Comparison of ENCODE assay signal across 9 mouse cellular contexts in the genomic region with DNA sequence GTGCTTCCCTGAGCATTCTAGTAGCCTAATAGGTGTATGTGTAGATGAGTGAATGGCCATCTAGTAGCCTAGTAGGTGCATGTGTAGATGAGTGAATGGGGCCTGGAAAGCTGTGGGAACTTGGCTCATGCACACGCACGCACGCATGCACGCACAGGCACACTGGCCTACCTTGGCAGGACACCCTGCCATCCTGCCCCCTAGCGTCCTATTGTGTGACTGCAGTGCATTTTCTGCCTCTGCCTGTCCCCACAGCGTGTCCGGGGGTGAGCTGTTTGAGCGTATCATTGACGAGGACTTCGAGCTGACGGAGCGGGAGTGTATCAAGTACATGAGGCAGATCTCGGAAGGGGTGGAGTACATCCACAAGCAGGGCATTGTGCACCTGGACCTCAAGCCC. TPM values are rescaled to one million over a fixed set of nuclear protein-coding genes. Genes with fewer than 3 reads are reported as not detected.
DNase-seq lines count a peak whose midpoint lies in the region; ATAC-seq and TF ChIP-seq lines count a peak whose summit lies in the region.
"Had no signal": no experiment of that assay in that cellular context is flagged by ENCODE, and none has a peak within 500 bp of the region (broad histone marks: within the 10 kb centered on the region; RNA-seq: fewer than 3 reads in every experiment).

No protein-coding gene starts in this region.

- ATAC-seq in forebrain, embryonic 11.5 days (replicated peaks; ENCODE audit: low FRiP score), result no peak
- no peak for ATAC-seq in forebrain, embryonic 16.5 days
- ATAC-seq in liver, embryonic 12.5 days, result no peak

- DNase-seq in forebrain, embryonic 11.5 days (ENCODE audit: low spot score), result peak; percentile 63
- DNase-seq in liver, adult 2 months (ENCODE audit: extremely low read depth, low read depth, low spot score), result no peak
- peak; percentile 11 to 15 for DNase-seq in B cell, adult 2 months
- DNase-seq in brain, embryonic 14.5 days (ENCODE audit: low read depth), result no peak
- DNase-seq in natural killer cell, adult 2 months (ENCODE audit: low spot score in 2 of 2), result no peak
- no peak for DNase-seq in right cerebral cortex, postnatal 4 days

- no peak overlapping the region for H3K27ac ChIP-seq in forebrain, embryonic 11.5 days (ENCODE audit: low read depth, low read length)
- no peak overlapping the region for H3K27ac ChIP-seq in forebrain, embryonic 16.5 days (ENCODE audit: low read length)
- H3K27ac ChIP-seq in liver, adult 2 months (replicated peaks; ENCODE audit: insufficient read depth, low read depth, low read length), result no peak overlapping the region
- no peak overlapping the region for H3K27ac ChIP-seq in liver, embryonic 12.5 days
- H3K27ac ChIP-seq: embryonic facial prominence, embryonic 12.5 days had no signal

- no peaks in the 10 kb centered on the region for H3K27me3 ChIP-seq in forebrain, embryonic 11.5 days (ENCODE audit: control insufficient read depth, insufficient read depth, low read length)
- H3K27me3 ChIP-seq in forebrain, embryonic 16.5 days (replicated peaks; ENCODE audit: control insufficient read depth, insufficient read depth, low read length), result no peaks in the 10 kb centered on the region
- no peaks in the 10 kb centered on the region for H3K27me3 ChIP-seq in liver, adult 2 months (ENCODE audit: control insufficient read depth, insufficient read depth, low read length)
- H3K27me3 ChIP-seq in liver, embryonic 12.5 days (replicated peaks), result no peaks in the 10 kb centered on the region
- H3K27me3 ChIP-seq: embryonic facial prominence, embryonic 12.5 days had no signal

- H3K4me2 ChIP-seq in forebrain, embryonic 11.5 days (ENCODE audit: low read depth, low read length, severe bottlenecking), result no peak overlapping the region
- H3K4me2 ChIP-seq in forebrain, embryonic 16.5 days (ENCODE audit: low read length), result no peak overlapping the region
- H3K4me2 ChIP-seq in liver, embryonic 12.5 days, result no peak overlapping the region
- H3K4me2 ChIP-seq: embryonic facial prominence, embryonic 12.5 days had no signal

- no peak overlapping the region for H3K4me3 ChIP-seq in forebrain, embryonic 11.5 days (ENCODE audit: low read depth, low read length)
- H3K4me3 ChIP-seq in forebrain, embryonic 16.5 days (replicated peaks; ENCODE audit: low read length), result no peak overlapping the region
- H3K4me3 ChIP-seq in liver, adult 2 months (ENCODE audit: insufficient read depth, low read depth, low read length), result no peak overlapping the region
- H3K4me3 ChIP-seq in liver, embryonic 12.5 days, result no peak overlapping the region
- H3K4me3 ChIP-seq: embryonic facial prominence, embryonic 12.5 days had no signal

- H3K9me3 ChIP-seq in forebrain, embryonic 11.5 days (ENCODE audit: control insufficient read depth, low read length), result no peaks in the 10 kb centered on the region
- H3K9me3 ChIP-seq in forebrain, embryonic 16.5 days (ENCODE audit: control insufficient read depth, low read length), result no peaks in the 10 kb centered on the region
- no peaks in the 10 kb centered on the region for H3K9me3 ChIP-seq in liver, embryonic 12.5 days (replicated peaks)
- H3K9me3 ChIP-seq: embryonic facial prominence, embryonic 12.5 days had no signal

- TF ChIP-seq CTCF in liver, adult 2 months (IDR thresholded peaks at IDR 0.05; ENCODE audit: low read depth, low read length), result peak; percentile 84
- TF ChIP-seq CTCF in brain, embryonic 14.5 days (IDR thresholded peaks at IDR 0.05; ENCODE audit: borderline replicate concordance, extremely low read depth, insufficient read depth, insufficient read length), result peak; percentile 41; the same call in 1 of the 2 replicates

- H3K79me2 ChIP-seq in liver, adult 2 months (ENCODE audit: control insufficient read depth, insufficient read depth, low read length), result no peaks in the 10 kb centered on the region

- no peaks in the 10 kb centered on the region for H3K4me1 ChIP-seq in forebrain, embryonic 11.5 days (replicated peaks; ENCODE audit: control insufficient read depth, insufficient read depth, low read length)
- no peaks in the 10 kb centered on the region for H3K4me1 ChIP-seq in forebrain, embryonic 16.5 days (replicated peaks; ENCODE audit: control insufficient read depth, insufficient read depth, low read length)
- peaks cover 15% of the 10 kb centered on the region for H3K4me1 ChIP-seq in liver, adult 2 months (ENCODE audit: control insufficient read depth, insufficient read depth, low read length)
- H3K4me1 ChIP-seq in liver, embryonic 12.5 days, result no peaks in the 10 kb centered on the region

- H3K36me3 ChIP-seq in forebrain, embryonic 11.5 days (ENCODE audit: control insufficient read depth, insufficient read depth, low read length), result no peaks in the 10 kb centered on the region
- no peaks in the 10 kb centered on the region for H3K36me3 ChIP-seq in forebrain, embryonic 16.5 days (ENCODE audit: control insufficient read depth, insufficient read depth)
- H3K36me3 ChIP-seq in liver, adult 2 months (ENCODE audit: control insufficient read depth, insufficient read depth, low read length), result peaks cover 17% of the 10 kb centered on the region; the same call in 1 of the 2 replicates
- no peaks in the 10 kb centered on the region for H3K36me3 ChIP-seq in liver, embryonic 12.5 days
- H3K36me3 ChIP-seq: embryonic facial prominence, embryonic 12.5 days had no signal

- WGBS in forebrain, embryonic 11.5 days, result 81% methylated on average over 13 of the region's 13 CpGs
- WGBS in forebrain, embryonic 16.5 days, result 77% methylated on average over 13 of the region's 13 CpGs
- WGBS in liver, adult 2 months, result 80% methylated on average over 13 of the region's 13 CpGs
- 76% methylated on average over 13 of the region's 13 CpGs for WGBS in liver, embryonic 12.5 days (ENCODE audit: insufficient replicate concordance)

- H3K9ac ChIP-seq in forebrain, embryonic 11.5 days (ENCODE audit: low read length), result no peak overlapping the region
- no peak overlapping the region for H3K9ac ChIP-seq in forebrain, embryonic 16.5 days (replicated peaks; ENCODE audit: low read depth, low read length)
- no peak overlapping the region for H3K9ac ChIP-seq in liver, adult 2 months (ENCODE audit: low read depth, low read length)
- H3K9ac ChIP-seq in liver, embryonic 12.5 days, result no peak overlapping the region
- H3K9ac ChIP-seq: embryonic facial prominence, embryonic 12.5 days had no signal

- no peak for TF ChIP-seq POLR2A in liver, adult 2 months (IDR thresholded peaks at IDR 0.05; ENCODE audit: extremely low read depth, insufficient read depth, low read length)
- TF ChIP-seq POLR2A in brain, embryonic 14.5 days (IDR thresholded peaks at IDR 0.05; ENCODE audit: borderline replicate concordance, extremely low read depth, insufficient read depth, insufficient read length, poor library complexity, severe bottlenecking), result no peak

RNA-seq across cellular contexts. Expression of a gene that starts 45.6 kb away (rescaled TPM):
- polyA plus RNA-seq in forebrain, embryonic 11.5 days (2014; fragmentation: Nextera tagmentation; extraction: Ambion mirVana), result 24.4 and 33.9 TPM in 2 replicates
- 39.1 and 39.8 TPM in 2 replicates for polyA plus RNA-seq in forebrain, embryonic 16.5 days (2015; fragmentation: Nextera tagmentation; extraction: Ambion mirVana)
- 19.8 and 23.8 TPM in 2 replicates for total RNA-seq in liver, adult 2 months (2014; rRNA removed)
- 70.7 and 88.9 TPM in 2 replicates for polyA plus RNA-seq in liver, adult 2 months (2012; rRNA removed)
- 81.7 and 82.9 TPM in 2 replicates for polyA plus RNA-seq in liver, embryonic 12.5 days (2016; fragmentation: Nextera tagmentation; extraction: Ambion mirVana)
- polyA plus RNA-seq in brain, embryonic 14.5 days (2012; rRNA removed), result 18.0 and 18.4 TPM in 2 replicates

Comparison
In these comparisons a context has a peak if more than half of its experiments do, and no peak if none do; other contexts are left out.
1. DNase-seq: peak in forebrain, embryonic 11.5 days (single experiment) and B cell, adult 2 months (2 of 2); none in liver, adult 2 months (single experiment), brain, embryonic 14.5 days (single experiment), natural killer cell, adult 2 months (0 of 2) and right cerebral cortex, postnatal 4 days (single experiment).